Mouse (Mus musculus) liver, embryonic 16.5 days (tissue): ENCODE results near the gene Hist1h3e. TPM values are rescaled to one million over a fixed set of nuclear protein-coding genes. Genes with fewer than 3 reads are reported as not detected.
"Not testable (repeated sequence)": the region's sequence is repeated elsewhere in the genome, so short reads cannot be mapped to it uniquely, and the experiment has no call there.

ENCODE experiments used
- ATAC-seq: fragments of 200-750 bp; cut with Nextera tagmentation; 2 replicates; pipeline ENCODE4 v1.8.0; 2017; ENCODE audit warnings: low read depth, mild to moderate bottlenecking, moderate number of reproducible peaks, moderate library complexity
- H3K27ac ChIP-seq: fragments of 300-500 bp; sonication (generic); 2 replicates; pipeline ENCODE4 v1.5.1; 2014; ENCODE audit warnings: mild to moderate bottlenecking, low read length
- H3K27me3 ChIP-seq: fragments of 300-500 bp; sonication (generic); 2 replicates; pipeline ENCODE4 v1.6.1; 2014; ENCODE audit warnings: low read depth, low read length, mixed read lengths; ENCODE audit not compliant: control insufficient read depth, insufficient read depth
- H3K36me3 ChIP-seq: fragments of 300-500 bp; sonication (generic); 2 replicates; pipeline ENCODE4 v1.6.1; 2014; ENCODE audit warnings: mild to moderate bottlenecking; ENCODE audit not compliant: control insufficient read depth, insufficient read depth
- H3K4me1 ChIP-seq: fragments of 300-500 bp; sonication (generic); 2 replicates; pipeline ENCODE4 v1.6.1; 2014; ENCODE audit warnings: low read depth, low read length, mixed read lengths; ENCODE audit not compliant: control insufficient read depth
- H3K4me2 ChIP-seq: fragments of 300-500 bp; sonication (generic); 2 replicates; pipeline ENCODE4 v1.6.1; 2014; ENCODE audit warnings: low read depth, low read length, mixed read lengths
- H3K4me3 ChIP-seq: fragments of 300-500 bp; sonication (generic); 2 replicates; pipeline ENCODE4 v1.5.1; 2014; ENCODE audit warnings: low read depth, mild to moderate bottlenecking, low read length
- H3K9ac ChIP-seq: fragments of 300-500 bp; sonication (generic); 2 replicates; pipeline ENCODE4 v1.6.1; 2014; ENCODE audit warnings: low read depth, low read length
- H3K9me3 ChIP-seq: fragments of 300-500 bp; sonication (generic); replicated peaks from 2 replicates; pipeline ENCODE4 v1.6.1; 2016; ENCODE audit warnings: low read length; ENCODE audit not compliant: control insufficient read depth
- WGBS: fragments of 180-500 bp; shearing (Covaris S2); extraction: QIAGEN DNeasy Blood & Tissue Kit; methylation state at CpG from one replicate; pipeline ENCODE4 v1.1.7; 2014; ENCODE audit not compliant: insufficient replicate concordance; 5-methylcytosine and 5-hydroxymethylcytosine counted together
- polyA plus RNA-seq: library from polyadenylated mRNA; unstranded; fragments of >200 nt; fragmentation: Nextera tagmentation; extraction: Ambion mirVana; gene quantifications from 2 replicates; pipeline ENCODE4 v1.2.1, GENCODE M21; 2015

The Hist1h3e gene
- polyA plus RNA-seq: 3.4 and 4.2 TPM in 2 replicates

DNA sequence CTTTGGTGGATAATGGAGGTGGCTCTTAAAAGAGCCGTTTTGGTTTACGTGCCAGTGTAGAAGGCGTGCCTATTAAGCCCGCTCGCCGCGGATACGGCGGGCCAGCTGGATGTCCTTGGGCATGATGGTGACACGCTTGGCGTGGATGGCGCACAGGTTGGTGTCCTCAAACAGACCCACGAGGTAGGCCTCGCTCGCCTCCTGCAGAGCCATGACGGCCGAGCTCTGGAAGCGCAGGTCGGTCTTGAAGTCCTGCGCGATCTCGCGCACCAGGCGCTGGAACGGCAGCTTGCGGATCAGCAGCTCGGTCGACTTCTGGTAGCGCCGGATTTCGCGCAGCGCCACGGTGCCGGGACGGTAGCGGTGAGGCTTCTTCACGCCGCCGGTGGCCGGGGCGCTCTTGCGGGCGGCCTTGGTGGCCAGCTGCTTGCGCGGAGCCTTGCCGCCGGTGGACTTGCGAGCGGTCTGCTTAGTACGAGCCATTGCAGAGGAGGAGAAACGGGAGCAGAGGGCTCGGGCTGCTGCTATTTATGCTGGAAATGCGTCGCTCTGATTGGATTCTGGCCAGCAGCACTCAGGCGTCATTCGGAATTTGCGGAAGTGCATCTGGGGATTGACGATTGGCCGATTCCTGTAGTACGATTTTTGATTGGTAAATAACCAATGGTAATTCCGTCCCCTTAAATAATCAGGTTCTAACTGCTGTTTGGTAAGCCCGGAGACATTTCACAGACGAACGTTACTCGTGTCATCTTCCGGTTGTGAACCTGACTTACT is at the start of gene Hist1h3e:
TSS of gene Hist1h3e (minus strand) at position 487 of the 777 bp plus-strand sequence.
- Histone ChIP-seq H3K4me2 (peak within 1 kb of the TSS; percentile 81), H3K9ac (peak within 1 kb of the TSS; percentile 71), H3K27ac (peak within 1 kb of the TSS; percentile 98), H3K4me3 (peak within 1 kb of the TSS; percentile 60), H3K4me1 (peaks cover 27% of the 10 kb centered on the region)
- H3K36me3 ChIP-seq, H3K27me3 ChIP-seq, H3K9me3 ChIP-seq: not testable (repeated sequence)
- WGBS: under 1% methylated on average over 42 of the region's 67 CpGs
- peak; percentile 93 for ATAC-seq

DNA sequence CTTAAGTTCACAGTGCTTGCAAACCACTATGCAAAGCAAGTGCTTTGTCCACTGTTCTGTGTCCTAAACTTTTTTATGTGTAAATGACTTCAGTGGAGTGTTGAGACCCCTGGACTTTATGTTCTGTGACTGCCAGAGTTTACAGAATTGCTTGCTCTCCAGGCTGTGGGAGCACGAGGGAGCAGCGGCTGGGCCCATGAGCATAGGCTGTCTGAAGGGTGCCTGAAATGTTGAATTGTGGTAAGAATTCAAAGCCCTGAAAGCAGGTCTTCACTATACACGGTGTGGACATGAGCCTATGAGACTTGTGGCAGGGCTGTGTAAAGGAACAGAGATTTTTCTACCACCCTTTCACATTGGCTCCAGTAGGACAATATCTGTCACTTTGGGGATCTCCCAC is 49.5 kb upstream of the Hist1h3e start:
- no peak for ATAC-seq
- Histone ChIP-seq H3K36me3 (0 out of 2 replicates have a peak, but pooled peaks cover 3% of the 10 kb centered on the region), H3K4me2 (no peak overlapping the region), H3K4me3 (no peak overlapping the region), H3K9me3 (no peaks in the 10 kb centered on the region), H3K27ac (0 out of 2 replicates have a peak overlapping the region, but pooled peaks have one; percentile 27), H3K9ac (no peak overlapping the region), H3K27me3 (no peaks in the 10 kb centered on the region), H3K4me1 (peaks cover 21% of the 10 kb centered on the region)
- WGBS: 87% methylated on average over 3 of the region's 3 CpGs

DNA sequence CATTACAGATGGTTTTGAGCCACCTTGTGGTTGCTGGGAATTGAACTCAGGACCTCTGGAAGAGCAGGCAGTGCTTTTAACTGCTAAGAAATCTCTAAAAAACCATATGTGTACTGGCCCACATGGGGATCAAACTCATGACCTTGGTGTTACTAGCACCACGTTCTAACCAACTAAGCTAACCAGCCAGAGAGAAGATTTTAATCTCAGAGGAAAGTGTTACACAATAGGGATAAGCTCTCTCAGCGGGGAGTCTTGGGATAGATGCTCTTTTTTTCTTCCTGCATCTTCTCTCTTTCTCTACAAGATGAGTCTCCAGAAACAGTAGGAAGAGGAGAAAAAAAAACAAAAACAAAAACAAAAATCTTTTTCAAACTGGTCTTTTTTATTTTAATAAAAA is 48.2 kb upstream of the Hist1h3e start:
- 0 out of 2 replicates have a peak, but pooled peaks cover 3% of the 10 kb centered on the region for H3K36me3 ChIP-seq
- no peak overlapping the region for H3K4me2 ChIP-seq
- H3K4me1 ChIP-seq: peaks cover 21% of the 10 kb centered on the region
- WGBS: 60% methylated on average over 2 of the region's 2 CpGs
- H3K4me3 ChIP-seq: no peak overlapping the region
- no peaks in the 10 kb centered on the region for H3K27me3 ChIP-seq
- no peak overlapping the region for H3K9ac ChIP-seq
- no peak overlapping the region for H3K27ac ChIP-seq
- H3K9me3 ChIP-seq: no peaks in the 10 kb centered on the region
- no peak for ATAC-seq

DNA sequence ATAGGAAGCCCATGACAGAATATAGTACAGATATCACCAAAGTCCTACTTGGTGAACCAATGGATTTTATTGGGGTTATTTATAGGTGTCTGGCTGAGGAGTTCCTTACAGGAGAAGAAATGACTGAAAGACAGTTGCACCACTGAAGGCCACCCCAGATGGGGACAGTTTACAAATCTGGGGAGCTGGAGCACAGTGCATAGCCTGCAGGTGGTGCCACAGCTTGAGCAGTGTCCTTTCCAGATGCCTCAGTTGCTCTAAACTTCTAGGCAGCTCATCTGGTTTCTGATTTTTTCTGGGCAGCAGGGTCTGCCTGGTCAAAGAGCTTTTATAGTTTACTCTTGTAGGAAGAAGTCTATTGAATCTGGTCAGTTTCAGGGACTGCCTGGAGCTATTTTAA is 47.7 kb upstream of the Hist1h3e start:
- Histone ChIP-seq H3K4me2 (peak overlapping the region; percentile 61; the same call in 1 of the 2 replicates), H3K27me3 (no peaks in the 10 kb centered on the region), H3K4me1 (peaks cover 21% of the 10 kb centered on the region), H3K9ac (peak overlapping the region; percentile 46), H3K27ac (peak overlapping the region; percentile 93), H3K4me3 (no peak overlapping the region), H3K9me3 (no peaks in the 10 kb centered on the region), H3K36me3 (0 out of 2 replicates have a peak, but pooled peaks cover 3% of the 10 kb centered on the region)
- no peak for ATAC-seq

DNA sequence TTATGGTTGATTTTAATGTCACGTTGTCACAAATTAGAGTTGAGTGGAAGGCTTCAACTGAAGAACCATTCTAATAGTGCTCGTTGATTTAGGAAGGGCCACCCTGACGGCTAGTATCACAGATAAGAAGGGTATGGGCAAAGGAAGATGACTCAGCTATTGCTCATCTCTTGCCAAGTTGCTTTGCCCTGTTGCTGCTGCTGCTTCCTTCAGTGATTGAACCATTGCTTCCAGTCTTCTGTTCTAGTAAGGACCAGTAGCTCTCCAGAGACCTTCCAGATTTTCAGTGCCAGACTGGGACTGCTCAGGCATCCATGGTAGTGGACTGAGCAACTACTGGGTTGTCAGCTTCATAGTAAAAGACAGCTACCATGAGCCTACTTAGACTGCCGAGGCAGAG is 47.0 kb upstream of the Hist1h3e start:
- Histone ChIP-seq H3K27me3 (no peaks in the 10 kb centered on the region), H3K36me3 (0 out of 2 replicates have a peak, but pooled peaks cover 3% of the 10 kb centered on the region), H3K4me2 (peak overlapping the region; percentile 61), H3K27ac (peak overlapping the region; percentile 93), H3K4me1 (peaks cover 21% of the 10 kb centered on the region), H3K9ac (peak overlapping the region; percentile 58), H3K9me3 (no peaks in the 10 kb centered on the region), H3K4me3 (peak overlapping the region; percentile 34; the same call in 1 of the 2 replicates)
- peak; percentile 97 for ATAC-seq
- 27% methylated on average over 4 of the region's 4 CpGs for whole genome bisulfite sequencing

DNA sequence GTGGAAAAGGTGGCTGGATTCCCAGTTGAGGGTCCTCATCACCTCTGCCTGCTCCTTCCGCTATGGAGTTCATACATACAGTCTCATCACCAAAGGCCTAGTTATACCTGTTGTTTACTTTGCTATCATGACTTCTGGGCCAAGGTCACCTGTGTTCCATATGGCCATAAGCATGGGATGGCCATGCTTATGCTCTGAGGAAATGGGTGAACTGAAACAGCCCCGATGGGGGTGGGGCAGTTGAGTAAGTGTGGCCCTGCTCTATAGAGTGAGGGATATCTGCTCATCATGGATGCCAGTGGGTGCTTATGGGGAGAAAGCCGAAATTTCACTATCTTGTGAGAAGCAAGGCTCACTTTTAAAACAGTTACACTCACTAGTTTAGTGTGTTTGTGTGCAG is 42.9 kb upstream of the Hist1h3e start:
- no peak overlapping the region for H3K4me2 ChIP-seq
- H3K9ac ChIP-seq: no peak overlapping the region
- H3K4me3 ChIP-seq: no peak overlapping the region
- no peak for ATAC-seq
- no peaks in the 10 kb centered on the region for H3K9me3 ChIP-seq
- H3K27me3 ChIP-seq: no peaks in the 10 kb centered on the region
- H3K27ac ChIP-seq: no peak overlapping the region
- peaks cover 22% of the 10 kb centered on the region for H3K4me1 ChIP-seq
- 80% methylated on average over 3 of the region's 3 CpGs for WGBS
- no peaks in the 10 kb centered on the region for H3K36me3 ChIP-seq

DNA sequence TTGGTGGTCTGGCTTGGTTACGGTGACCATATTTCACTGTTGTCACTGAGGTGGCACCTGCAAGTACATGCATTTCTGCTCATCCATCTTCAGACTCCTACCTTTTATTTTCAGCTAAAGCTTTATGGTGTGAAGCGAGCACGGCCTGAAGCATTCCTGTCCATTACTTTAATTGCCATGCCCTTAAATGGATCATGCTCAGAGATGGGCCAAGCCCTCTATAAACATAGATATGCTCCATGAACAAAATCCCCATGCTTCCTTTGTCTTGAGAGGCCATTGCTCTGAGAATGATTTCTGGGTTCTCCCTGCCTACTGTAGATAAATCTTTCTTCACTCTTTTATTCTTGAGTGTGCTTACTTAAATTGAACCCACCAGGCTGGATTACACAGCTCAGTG is 42.3 kb upstream of the Hist1h3e start:
- no peak overlapping the region for H3K9ac ChIP-seq
- 80% methylated on average over 3 of the region's 3 CpGs for WGBS
- H3K4me2 ChIP-seq: no peak overlapping the region
- no peak overlapping the region for H3K27ac ChIP-seq
- no peak for ATAC-seq
- no peaks in the 10 kb centered on the region for H3K9me3 ChIP-seq
- no peaks in the 10 kb centered on the region for H3K27me3 ChIP-seq
- no peak overlapping the region for H3K4me3 ChIP-seq
- no peaks in the 10 kb centered on the region for H3K36me3 ChIP-seq
- H3K4me1 ChIP-seq: peaks cover 16% of the 10 kb centered on the region

DNA sequence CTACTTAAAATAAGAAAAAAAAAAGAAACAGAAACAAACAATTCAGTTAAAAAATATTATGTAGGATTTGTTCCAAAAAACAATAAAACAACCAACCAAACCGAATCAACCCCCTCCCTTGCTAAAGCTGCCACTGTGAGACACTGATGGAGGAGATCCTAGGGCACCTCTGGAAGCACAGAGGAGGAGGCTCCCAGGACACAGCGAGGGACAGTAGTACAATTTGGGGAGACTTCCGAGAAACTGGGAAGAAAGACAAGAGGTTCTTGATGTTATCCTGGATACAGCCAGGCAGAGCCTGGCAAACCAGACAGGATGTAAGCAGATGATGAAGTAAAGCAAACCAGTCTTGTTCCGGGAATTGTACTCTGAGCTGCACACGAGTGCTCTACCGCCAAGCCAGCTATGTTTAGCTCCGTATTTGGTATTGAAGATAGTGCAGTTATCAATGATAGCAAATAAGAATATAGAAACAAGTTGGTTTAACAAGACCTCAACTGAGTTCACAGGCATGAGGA is 41.1 kb upstream of the Hist1h3e start:
- peak overlapping the region; percentile 33; the same call in 1 of the 2 replicates for H3K9ac ChIP-seq
- H3K4me3 ChIP-seq: no peak overlapping the region
- H3K27me3 ChIP-seq: no peaks in the 10 kb centered on the region
- H3K4me1 ChIP-seq: peaks cover 4% of the 10 kb centered on the region
- no peak overlapping the region for H3K27ac ChIP-seq
- no peaks in the 10 kb centered on the region for H3K36me3 ChIP-seq
- H3K4me2 ChIP-seq: no peak overlapping the region
- 40% methylated on average over 7 of the region's 7 CpGs for WGBS
- no peak for ATAC-seq
- H3K9me3 ChIP-seq: no peaks in the 10 kb centered on the region

DNA sequence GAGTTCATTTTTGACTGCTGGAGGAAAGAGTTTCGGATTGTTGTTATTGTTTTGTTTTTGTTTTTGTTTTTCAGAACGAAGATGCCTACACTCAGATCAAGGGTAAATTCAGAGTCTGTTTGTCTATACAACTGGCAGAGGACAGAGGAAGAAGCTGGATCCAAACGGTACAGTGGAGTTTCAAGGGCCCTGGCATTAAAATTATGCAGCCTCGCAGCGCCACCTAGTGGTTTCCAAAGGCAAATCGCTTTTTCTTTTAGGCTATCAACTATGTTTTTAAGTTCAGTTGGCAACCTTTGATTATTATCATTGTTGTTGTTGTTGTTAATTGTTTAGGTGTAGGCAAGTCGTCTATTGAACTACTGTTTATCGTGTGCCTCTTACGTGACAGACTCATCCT is 35.8 kb upstream of the Hist1h3e start:
- H3K4me3 ChIP-seq: no peak overlapping the region
- WGBS: 5% methylated on average over 9 of the region's 9 CpGs
- H3K9me3 ChIP-seq: no peaks in the 10 kb centered on the region
- no peak for ATAC-seq
- no peaks in the 10 kb centered on the region for H3K36me3 ChIP-seq
- 0 out of 2 replicates have a peak overlapping the region, but pooled peaks have one; percentile 14 for H3K4me2 ChIP-seq
- peak overlapping the region; percentile 51 for H3K27ac ChIP-seq
- H3K9ac ChIP-seq: peak overlapping the region; percentile 30; the same call in 1 of the 2 replicates
- peaks cover 38% of the 10 kb centered on the region for H3K4me1 ChIP-seq
- H3K27me3 ChIP-seq: no peaks in the 10 kb centered on the region
